ENCODE assay signal across 8 mouse cellular contexts in genomic region chr12:79600149-79600769, GRCm38 (mm10).
DNase-seq lines count a peak whose midpoint lies in the region; ATAC-seq and TF ChIP-seq lines count a peak whose summit lies in the region.

No protein-coding gene starts in this region.

- H3K9me3 ChIP-seq in forebrain, postnatal 0 days (ENCODE audit: low read length), result no peaks in the 10 kb centered on the region
- no peaks in the 10 kb centered on the region for H3K9me3 ChIP-seq in forebrain, embryonic 16.5 days (ENCODE audit: control insufficient read depth, low read length)
- H3K9me3 ChIP-seq in embryonic facial prominence, embryonic 15.5 days (replicated peaks), result no peaks in the 10 kb centered on the region
- no peaks in the 10 kb centered on the region for H3K9me3 ChIP-seq in liver, embryonic 14.5 days (ENCODE audit: control insufficient read depth, low read length)
- H3K9me3 ChIP-seq in stomach, postnatal 0 days (ENCODE audit: control insufficient read depth, low read length), result no peaks in the 10 kb centered on the region

- H3K4me1 ChIP-seq in forebrain, postnatal 0 days (ENCODE audit: insufficient read depth), result no peaks in the 10 kb centered on the region
- no peaks in the 10 kb centered on the region for H3K4me1 ChIP-seq in forebrain, embryonic 16.5 days (replicated peaks; ENCODE audit: control insufficient read depth, insufficient read depth, low read length)
- H3K4me1 ChIP-seq in embryonic facial prominence, embryonic 15.5 days, result peaks cover 20% of the 10 kb centered on the region
- H3K4me1 ChIP-seq in liver, embryonic 14.5 days (replicated peaks; ENCODE audit: control insufficient read depth in 2 of 2, insufficient read depth in 2 of 2, low read length in 1 of 2), result peaks cover 12 to 20% of the 10 kb centered on the region in 2 experiments
- 0 out of 2 replicates have a peak, but pooled peaks cover 3% of the 10 kb centered on the region for H3K4me1 ChIP-seq in stomach, postnatal 0 days (replicated peaks; ENCODE audit: control insufficient read depth, insufficient read depth)

- H3K27ac ChIP-seq in forebrain, postnatal 0 days (ENCODE audit: low read depth, low read length), result 0 out of 2 replicates have a peak overlapping the region, but pooled peaks have one; percentile 15
- H3K27ac ChIP-seq in forebrain, embryonic 16.5 days (ENCODE audit: low read length), result no peak overlapping the region
- H3K27ac ChIP-seq in embryonic facial prominence, embryonic 15.5 days (replicated peaks), result peak overlapping the region; percentile 67
- H3K27ac ChIP-seq in liver, embryonic 14.5 days, result peak overlapping the region; percentile 16; the same call in 1 of the 2 replicates
- H3K27ac ChIP-seq in stomach, postnatal 0 days (replicated peaks), result peak overlapping the region; percentile 88

- no peak overlapping the region for H3K4me3 ChIP-seq in forebrain, postnatal 0 days (ENCODE audit: low read depth, low read length)
- H3K4me3 ChIP-seq in forebrain, embryonic 16.5 days (replicated peaks; ENCODE audit: low read length), result no peak overlapping the region
- no peak overlapping the region for H3K4me3 ChIP-seq in embryonic facial prominence, embryonic 15.5 days (replicated peaks)
- no peak overlapping the region for H3K4me3 ChIP-seq in liver, embryonic 14.5 days (ENCODE audit: insufficient read depth in 1 of 2, low read depth in 2 of 2, low read length in 2 of 2)
- H3K4me3 ChIP-seq in stomach, postnatal 0 days (ENCODE audit: low read depth, low read length), result no peak overlapping the region

- DNase-seq in forebrain, postnatal 0 days, result peak; percentile 18
- peak; percentile 73 for DNase-seq in CD4-positive helper T cell, adult 2 months (ENCODE audit: low read depth, low spot score)
- peak; percentile 75 for DNase-seq in heart, postnatal 4 days
- no peak for DNase-seq in liver, embryonic 14.5 days (ENCODE audit: low read depth in 3 of 3, low spot score in 3 of 3)
- DNase-seq in stomach, postnatal 0 days (ENCODE audit: low spot score), result peak; percentile 63

- H3K4me2 ChIP-seq in forebrain, postnatal 0 days (ENCODE audit: low read depth), result no peak overlapping the region
- H3K4me2 ChIP-seq in forebrain, embryonic 16.5 days (ENCODE audit: low read length), result no peak overlapping the region
- no peak overlapping the region for H3K4me2 ChIP-seq in embryonic facial prominence, embryonic 15.5 days (replicated peaks)
- no peak overlapping the region for H3K4me2 ChIP-seq in liver, embryonic 14.5 days (ENCODE audit: low read depth)
- no peak overlapping the region for H3K4me2 ChIP-seq in stomach, postnatal 0 days (replicated peaks; ENCODE audit: low read depth)

- 38% methylated on average over 11 of the region's 11 CpGs for WGBS in forebrain, postnatal 0 days
- 38% methylated on average over 11 of the region's 11 CpGs for WGBS in forebrain, embryonic 16.5 days
- 37% methylated on average over 11 of the region's 11 CpGs for WGBS in embryonic facial prominence, embryonic 15.5 days
- 76% methylated on average over 11 of the region's 11 CpGs for WGBS in liver, embryonic 14.5 days (ENCODE audit: insufficient replicate concordance)
- WGBS in stomach, postnatal 0 days, result 16% methylated on average over 11 of the region's 11 CpGs

- ATAC-seq in forebrain, postnatal 0 days, result no peak
- ATAC-seq in forebrain, embryonic 16.5 days, result no peak
- ATAC-seq in embryonic facial prominence, embryonic 15.5 days (ENCODE audit: insufficient number of reproducible peaks, low FRiP score, low TSS enrichment, low read depth), result peak; percentile 85
- ATAC-seq in liver, embryonic 14.5 days (ENCODE audit: insufficient read depth), result no peak
- ATAC-seq in stomach, postnatal 0 days (ENCODE audit: low FRiP score, low TSS enrichment), result peak; percentile 78
- ATAC-seq in megakaryocyte progenitor cell, adult 5-6 weeks (replicated peaks; ENCODE audit: poor library complexity), result no peak

- no peak for TF ChIP-seq EP300 in liver, embryonic 14.5 days (IDR thresholded peaks at IDR 0.05; ENCODE audit: low read depth)
- TF ChIP-seq EP300 in stomach, postnatal 0 days (optimal IDR thresholded peaks at IDR 0.05), result peak; percentile 79

- H3K36me3 ChIP-seq in forebrain, postnatal 0 days (ENCODE audit: insufficient read depth), result no peaks in the 10 kb centered on the region
- H3K36me3 ChIP-seq in forebrain, embryonic 16.5 days (ENCODE audit: control insufficient read depth, insufficient read depth), result no peaks in the 10 kb centered on the region
- H3K36me3 ChIP-seq in embryonic facial prominence, embryonic 15.5 days, result no peaks in the 10 kb centered on the region
- no peaks in the 10 kb centered on the region for H3K36me3 ChIP-seq in liver, embryonic 14.5 days (replicated peaks; ENCODE audit: control insufficient read depth, insufficient read depth, low read depth)
- H3K36me3 ChIP-seq in stomach, postnatal 0 days (ENCODE audit: control insufficient read depth, insufficient read depth, low read length), result no peaks in the 10 kb centered on the region

- no peak for TF ChIP-seq CTCF in forebrain, postnatal 0 days (IDR thresholded peaks at IDR 0.05; ENCODE audit: low read depth)
- no peak for TF ChIP-seq CTCF in liver, embryonic 14.5 days (IDR thresholded peaks at IDR 0.05; ENCODE audit: low read depth)
- no peak for TF ChIP-seq CTCF in stomach, postnatal 0 days (IDR thresholded peaks at IDR 0.05; ENCODE audit: low read depth)

- no peak overlapping the region for H3K9ac ChIP-seq in forebrain, postnatal 0 days
- no peak overlapping the region for H3K9ac ChIP-seq in forebrain, embryonic 16.5 days (replicated peaks; ENCODE audit: low read depth, low read length)
- no peak overlapping the region for H3K9ac ChIP-seq in embryonic facial prominence, embryonic 15.5 days
- no peak overlapping the region for H3K9ac ChIP-seq in liver, embryonic 14.5 days (replicated peaks)
- no peak overlapping the region for H3K9ac ChIP-seq in stomach, postnatal 0 days (ENCODE audit: low read length)

- H3K27me3 ChIP-seq in forebrain, postnatal 0 days (ENCODE audit: insufficient read depth, low read length), result no peaks in the 10 kb centered on the region
- H3K27me3 ChIP-seq in forebrain, embryonic 16.5 days (replicated peaks; ENCODE audit: control insufficient read depth, insufficient read depth, low read length), result no peaks in the 10 kb centered on the region
- no peaks in the 10 kb centered on the region for H3K27me3 ChIP-seq in embryonic facial prominence, embryonic 15.5 days
- no peaks in the 10 kb centered on the region for H3K27me3 ChIP-seq in liver, embryonic 14.5 days (ENCODE audit: control insufficient read depth, insufficient read depth, low read length)
- H3K27me3 ChIP-seq in stomach, postnatal 0 days (ENCODE audit: control insufficient read depth, insufficient read depth, low read length), result no peaks in the 10 kb centered on the region

Comparison
In these comparisons a context has a peak if more than half of its experiments do, and no peak if none do; other contexts are left out.
1. ATAC-seq: peak in embryonic facial prominence, embryonic 15.5 days (single experiment) and stomach, postnatal 0 days (single experiment); none in forebrain, postnatal 0 days (single experiment), forebrain, embryonic 16.5 days (single experiment), liver, embryonic 14.5 days (single experiment) and megakaryocyte progenitor cell, adult 5-6 weeks (single experiment).
2. DNase-seq: peak in forebrain, postnatal 0 days (single experiment), CD4-positive helper T cell, adult 2 months (single experiment), heart, postnatal 4 days (single experiment) and stomach, postnatal 0 days (single experiment); none in liver, embryonic 14.5 days (0 of 3).